In genomic region chr7:72108639-72109399, GRCm38 (mm10) we compare ENCODE assay signal across 16 mouse cellular contexts.
"Had no signal": no experiment of that assay in that cellular context is flagged by ENCODE, and none has a peak within 500 bp of the region (broad histone marks: within the 10 kb centered on the region; RNA-seq: fewer than 3 reads in every experiment).

No protein-coding gene starts in this region.

- ATAC-seq: hindbrain, postnatal 0 days; intestine, embryonic 16.5 days had no signal

- DNase-seq: gastrocnemius, postnatal 14 days; gastrocnemius, postnatal 36 days; heart, adult 2 months; heart, postnatal 10 days; heart, postnatal 4 days; kidney, adult 11 months; kidney, adult 2 months; kidney, adult 9 months; kidney, postnatal 14 days; kidney, postnatal 36 days; layer of hippocampus, adult 9-11 months; layer of hippocampus, postnatal 36 days; liver; liver, embryonic 13.5 days had no signal
